Mouse (Mus musculus) layer of hippocampus, postnatal 36 days (tissue): ENCODE measurements around the gene Tm9sf3. TPM values are rescaled to one million over a fixed set of nuclear protein-coding genes. Genes with fewer than 3 reads are reported as not detected.
A peak's percentile ranks its signal among the peaks of the same experiment; 100 is the strongest.
"Not testable (repeated sequence)": the region's sequence is repeated elsewhere in the genome, so short reads cannot be mapped to it uniquely, and the experiment has no call there.

ENCODE experiments used
- DNase-seq, 2 experiments: peaks; one replicate each; pipeline ENCODE4 v3.0.0; 2022
- total RNA-seq, 2 experiments: library from RNA; stranded (reverse); gene quantifications; 2 replicates each; pipeline ENCODE4 v1.2.3; 2021

The Tm9sf3 gene
- 100 to 1,000 TPM; 121 to 128 TPM for total RNA-seq

GRCm38 (mm10) chr19:41263630-41264295 is at the start of gene Tm9sf3:
Tm9sf3 (minus strand) TSS chr19:41263997.
- peak; percentile 88 to 89 for DNase-seq

GRCm38 (mm10) chr19:41312587-41312986 is 48.8 kb upstream of the Tm9sf3 start:
- DNase-seq, result not testable (repeated sequence)

GRCm38 (mm10) chr19:41312027-41312426 is 48.2 kb upstream of the Tm9sf3 start:
- no peak for DNase-seq

- DNase-seq, result peak; percentile 5 to 11
These were observed 47.3 kb upstream of the Tm9sf3 start for GRCm38 (mm10) chr19:41310971-41311703.

GRCm38 (mm10) chr19:41303933-41304332 is 40.1 kb upstream of the Tm9sf3 start:
- DNase-seq, result no peak

- DNase-seq, result no peak
These were observed 39.6 kb upstream of the Tm9sf3 start for GRCm38 (mm10) chr19:41303433-41303832.

GRCm38 (mm10) chr19:41301856-41302255 is 38.1 kb upstream of the Tm9sf3 start:
- DNase-seq, result no peak

GRCm38 (mm10) chr19:41299446-41299845 is 35.6 kb upstream of the Tm9sf3 start:
- DNase-seq, result no peak

- no peak for DNase-seq
These were observed 27.3 kb upstream of the Tm9sf3 start for GRCm38 (mm10) chr19:41290952-41291619.

- DNase-seq, result no peak
These were observed 24.8 kb upstream of the Tm9sf3 start for GRCm38 (mm10) chr19:41288568-41288967.

- DNase-seq, result no peak
These were observed 23.4 kb upstream of the Tm9sf3 start for GRCm38 (mm10) chr19:41287224-41287623.

- DNase-seq, result no peak
These were observed 20.7 kb upstream of the Tm9sf3 start for GRCm38 (mm10) chr19:41284515-41284914.

- DNase-seq, result no peak
These were observed 18.9 kb upstream of the Tm9sf3 start for GRCm38 (mm10) chr19:41282718-41283117.

- no peak for DNase-seq
These were observed 18.4 kb upstream of the Tm9sf3 start for GRCm38 (mm10) chr19:41282216-41282615.

- no peak for DNase-seq
These were observed 16.0 kb upstream of the Tm9sf3 start for GRCm38 (mm10) chr19:41279724-41280244.

GRCm38 (mm10) chr19:41278606-41279005 is 14.8 kb upstream of the Tm9sf3 start:
- no peak for DNase-seq

- DNase-seq, result no peak
These were observed 11.8 kb upstream of the Tm9sf3 start for GRCm38 (mm10) chr19:41275588-41275987.

- no peak for DNase-seq
These were observed 7.1 kb upstream of the Tm9sf3 start for GRCm38 (mm10) chr19:41270906-41271305.

- DNase-seq, result peak in 1 of 2 experiments; percentile 10
These were observed 6.4 kb upstream of the Tm9sf3 start for GRCm38 (mm10) chr19:41270151-41270727.

- DNase-seq, result no peak
These were observed 2.6 kb upstream of the Tm9sf3 start for GRCm38 (mm10) chr19:41266251-41266901.

- peak in 1 of 2 experiments; percentile 10 for DNase-seq
These were observed 568 bp upstream of the Tm9sf3 start for GRCm38 (mm10) chr19:41264331-41264799.
